Mouse (Mus musculus) hindbrain, embryonic 10.5 days (tissue): ENCODE measurements at regions not wholly inside any gene's neighbourhood (a gene's known extent, or its start where the extent isn't known, plus 50 kb on each side); places are given as distances from the start of the nearest gene placed in this dataset.

Experiments
- DNase-seq: peaks from one replicate; pipeline ENCODE4 v3.0.0-alpha.2; 2017; ENCODE audit warnings: low spot score
- H3K27ac ChIP-seq: fragments of 300-500 bp; sonication (generic); 2 replicates; pipeline ENCODE4 v1.5.1; 2016; ENCODE audit warnings: mild to moderate bottlenecking, moderate library complexity
- H3K27me3 ChIP-seq: fragments of 300-500 bp; sonication (generic); 2 replicates; pipeline ENCODE4 v1.6.1; 2016; ENCODE audit warnings: mild to moderate bottlenecking; ENCODE audit not compliant: poor library complexity, insufficient read depth, severe bottlenecking
- H3K36me3 ChIP-seq: fragments of 300-500 bp; sonication (generic); 2 replicates; pipeline ENCODE4 v1.6.1; 2016; ENCODE audit warnings: mild to moderate bottlenecking, moderate library complexity
- H3K4me1 ChIP-seq: fragments of 300-500 bp; sonication (generic); replicated peaks from 2 replicates; pipeline ENCODE4 v1.6.1; 2016; ENCODE audit warnings: mild to moderate bottlenecking
- H3K4me3 ChIP-seq: fragments of 300-500 bp; sonication (generic); 2 replicates; pipeline ENCODE4 v1.5.1; 2016; ENCODE audit warnings: mild to moderate bottlenecking, moderate library complexity
- H3K9me3 ChIP-seq: fragments of 300-500 bp; sonication (generic); 2 replicates; pipeline ENCODE4 v1.6.1; 2016; ENCODE audit warnings: mild to moderate bottlenecking, moderate library complexity
- WGBS: fragments of 180-500 bp; shearing (Covaris S2); methylation state at CpG from one replicate; pipeline ENCODE4 v1.1.7; 2016; 5-methylcytosine and 5-hydroxymethylcytosine counted together

DNA sequence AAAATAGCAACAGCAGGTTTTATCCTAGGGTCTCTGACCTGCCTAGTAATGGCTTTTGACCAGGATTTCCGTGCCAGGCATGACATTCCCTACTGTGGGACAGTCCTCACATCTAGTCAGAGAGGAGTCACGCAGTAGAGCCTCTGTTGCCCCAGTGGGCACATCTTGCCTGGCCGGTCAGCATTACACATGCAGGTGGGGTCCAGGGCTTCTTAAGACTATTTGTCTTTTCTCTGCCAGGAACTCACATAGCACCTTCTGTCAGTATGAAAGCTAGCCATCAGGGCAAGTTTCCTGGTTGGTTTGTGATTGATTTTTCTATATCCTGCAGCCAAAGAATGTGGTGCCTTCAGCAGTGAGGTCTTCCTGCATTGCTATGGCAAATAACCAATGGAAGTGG lies 155.0 kb downstream of the Pten start:
- Histone ChIP-seq H3K27me3 (peaks cover 5% of the 10 kb centered on the region), H3K27ac (no peak overlapping the region), H3K36me3 (no peaks in the 10 kb centered on the region), H3K9me3 (no peaks in the 10 kb centered on the region), H3K4me1 (peaks cover 26% of the 10 kb centered on the region), H3K4me3 (no peak overlapping the region)
- 92% methylated on average over 3 of the region's 3 CpGs for WGBS
- DNase-seq, result no peak

DNA sequence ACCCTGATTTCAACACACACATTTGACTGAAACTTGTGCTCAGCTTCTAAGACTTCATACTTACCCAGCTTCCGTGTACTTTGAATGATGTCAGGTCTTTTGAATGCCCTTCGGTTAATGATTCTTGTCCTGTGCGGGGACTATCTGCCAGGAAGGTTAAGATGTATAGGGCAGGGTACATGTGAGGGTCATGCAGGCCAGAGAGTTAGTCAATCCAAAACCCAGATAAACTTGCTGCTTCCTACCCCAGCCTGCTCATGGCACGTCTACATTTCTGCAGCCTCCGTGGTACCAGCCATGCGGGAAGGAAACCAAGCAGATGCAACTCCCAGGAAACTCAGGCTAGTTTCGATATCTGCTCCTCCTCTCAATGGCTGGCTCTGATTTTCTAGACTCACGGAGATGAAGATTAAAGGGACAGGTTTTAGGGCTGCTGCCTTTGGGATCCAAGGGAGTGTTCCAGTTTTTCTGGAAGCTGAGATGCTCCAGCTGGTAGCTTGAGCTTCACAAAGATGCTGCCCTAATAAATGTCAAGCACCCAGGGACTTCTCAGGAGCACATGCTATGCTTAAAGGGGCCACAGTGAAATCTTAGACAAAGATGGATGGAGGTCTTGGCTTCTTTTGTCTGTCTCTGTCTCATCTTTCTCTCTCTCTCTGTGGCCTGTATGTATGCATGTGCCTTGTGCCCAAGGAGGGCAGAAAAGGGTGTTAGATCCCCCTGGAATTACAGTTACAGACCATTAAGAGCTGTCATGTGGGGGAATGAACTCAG lies 159.4 kb downstream of the Pten start:
- Histone ChIP-seq H3K27ac (no peak overlapping the region), H3K4me3 (no peak overlapping the region), H3K9me3 (no peaks in the 10 kb centered on the region), H3K4me1 (peaks cover 5% of the 10 kb centered on the region), H3K27me3 (peaks cover 5% of the 10 kb centered on the region; the same call in 1 of the 2 replicates), H3K36me3 (no peaks in the 10 kb centered on the region)
- 93% methylated on average over 8 of the region's 8 CpGs for WGBS
- no peak for DNase-seq

DNA sequence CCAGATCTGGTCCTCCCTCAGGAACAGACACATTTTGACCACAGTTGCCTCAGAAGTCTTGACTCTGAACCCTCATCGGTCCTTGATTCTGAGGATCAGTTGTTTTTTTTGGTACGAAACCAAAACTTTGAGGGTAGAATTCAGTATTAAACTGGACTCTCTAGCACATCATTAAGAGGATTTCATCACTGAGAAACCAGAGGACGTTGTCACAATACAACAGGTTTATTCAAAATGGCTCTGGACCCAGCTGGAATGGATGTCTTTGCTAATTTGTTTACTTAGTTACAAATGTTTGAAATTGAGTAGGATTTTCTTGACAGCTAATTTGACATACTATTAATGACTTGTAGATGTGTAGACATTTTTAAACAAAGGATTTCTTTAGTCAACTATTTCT lies 163.7 kb downstream of the Pten start:
- H3K4me1 ChIP-seq, result no peaks in the 10 kb centered on the region; the same call in 1 of the 2 replicates
- no peaks in the 10 kb centered on the region for H3K36me3 ChIP-seq
- WGBS, result 89% methylated on average over 3 of the region's 3 CpGs
- H3K27ac ChIP-seq, result no peak overlapping the region
- no peak for DNase-seq
- no peak overlapping the region for H3K4me3 ChIP-seq
- no peaks in the 10 kb centered on the region for H3K27me3 ChIP-seq
- H3K9me3 ChIP-seq, result no peaks in the 10 kb centered on the region

- whole genome bisulfite sequencing, result 95% methylated on average over 3 of the region's 3 CpGs
- H3K4me1 ChIP-seq, result no peaks in the 10 kb centered on the region
- no peak for DNase-seq
Observed at GRCm38 (mm10) chr19:32923911-32924310, 166.6 kb downstream of the Pten start.

DNA sequence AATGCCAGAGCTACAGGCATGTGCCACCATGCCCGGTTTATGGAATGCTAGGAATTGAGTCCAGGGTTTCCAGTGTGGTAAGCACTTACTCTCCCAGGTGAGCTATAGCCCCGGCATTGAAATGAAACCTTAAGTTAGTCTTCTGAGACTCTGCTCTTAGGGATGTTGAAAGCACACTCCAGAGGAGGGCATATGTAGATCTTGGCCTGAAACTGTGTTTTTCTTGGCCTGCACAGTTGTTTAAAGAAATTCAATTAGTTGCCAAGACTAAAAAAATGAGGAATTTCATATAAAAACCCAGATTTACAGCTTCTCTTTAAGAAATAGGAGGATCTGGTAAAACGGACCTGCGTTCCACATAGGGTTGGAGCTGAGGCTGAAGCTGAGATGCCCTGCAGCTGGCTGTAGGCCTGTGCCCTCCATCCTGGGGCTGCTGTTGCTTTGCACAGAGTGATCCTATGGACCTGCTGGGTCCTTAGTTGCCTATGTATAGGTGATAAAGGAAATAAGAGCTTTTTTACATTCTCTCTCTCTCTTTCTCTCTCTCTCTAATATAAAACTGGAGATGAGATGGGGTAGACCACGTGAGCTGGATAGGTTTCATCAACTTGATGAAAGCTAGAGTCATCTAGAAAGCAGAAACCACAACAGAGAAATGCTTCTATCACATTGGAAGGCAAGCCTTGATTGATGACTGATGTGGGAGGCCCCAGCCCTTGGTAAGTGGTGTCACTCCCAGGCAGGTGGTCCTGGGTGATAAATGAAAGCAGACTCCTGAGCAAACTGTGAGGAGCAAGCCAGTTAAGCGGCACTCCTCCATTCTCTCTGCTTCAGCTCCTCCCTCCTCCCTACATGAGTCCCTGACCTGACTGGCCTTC lies 168.6 kb downstream of the Pten start:
- 78% methylated on average over 6 of the region's 6 CpGs for WGBS

More at GRCm38 (mm10) chr19:32923911-32924310, 166.6 kb downstream of the Pten start:
- H3K9me3 ChIP-seq, result no peaks in the 10 kb centered on the region
- no peaks in the 10 kb centered on the region for H3K36me3 ChIP-seq
- H3K4me3 ChIP-seq, result no peak overlapping the region
- H3K27ac ChIP-seq, result no peak overlapping the region
- no peaks in the 10 kb centered on the region for H3K27me3 ChIP-seq

GRCm38 (mm10) chr19:32926571-32926970 lies 169.3 kb downstream of the Pten start:
- Histone ChIP-seq H3K4me3 (no peak overlapping the region), H3K4me1 (no peaks in the 10 kb centered on the region), H3K9me3 (no peaks in the 10 kb centered on the region), H3K27me3 (no peaks in the 10 kb centered on the region), H3K36me3 (no peaks in the 10 kb centered on the region), H3K27ac (no peak overlapping the region)
- WGBS, result 82% methylated on average over 4 of the region's 4 CpGs
- DNase-seq, result no peak

More for the DNA sequence above, 168.6 kb downstream of the Pten start:
- H3K4me3 ChIP-seq, result no peak overlapping the region
- no peak overlapping the region for H3K27ac ChIP-seq
- H3K36me3 ChIP-seq, result no peaks in the 10 kb centered on the region
- no peaks in the 10 kb centered on the region for H3K9me3 ChIP-seq
- H3K4me1 ChIP-seq, result no peaks in the 10 kb centered on the region
- no peak for DNase-seq
- H3K27me3 ChIP-seq, result no peaks in the 10 kb centered on the region

GRCm38 (mm10) chr19:32933676-32934075 lies 176.4 kb downstream of the Pten start:
- no peak overlapping the region for H3K4me3 ChIP-seq
- H3K27me3 ChIP-seq, result no peaks in the 10 kb centered on the region
- H3K27ac ChIP-seq, result no peak overlapping the region
- no peak for DNase-seq
- WGBS, result 90% methylated on average over 5 of the region's 5 CpGs
- H3K36me3 ChIP-seq, result no peaks in the 10 kb centered on the region
- H3K9me3 ChIP-seq, result no peaks in the 10 kb centered on the region
- H3K4me1 ChIP-seq, result no peaks in the 10 kb centered on the region

DNA sequence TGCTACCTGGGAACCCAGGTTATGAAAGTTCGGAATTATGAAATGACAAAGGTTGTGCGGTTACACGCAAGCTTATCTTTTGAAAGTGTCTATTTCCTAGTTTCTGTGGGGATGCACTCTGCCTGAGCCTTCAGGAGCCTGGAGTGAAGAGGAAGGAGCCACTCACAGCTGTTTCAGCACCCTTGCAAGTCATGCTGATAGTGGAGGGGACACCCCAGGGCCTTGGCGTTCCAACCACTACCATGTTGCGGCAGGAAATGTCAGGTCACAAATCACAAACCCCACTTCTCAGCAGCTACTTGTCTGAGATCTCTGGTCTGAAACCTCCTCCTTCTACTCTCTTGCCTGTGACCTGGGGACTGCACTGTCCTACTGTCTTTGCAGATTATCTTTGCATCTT lies 178.3 kb downstream of the Pten start:
- no peaks in the 10 kb centered on the region for H3K9me3 ChIP-seq
- 92% methylated on average over 5 of the region's 5 CpGs for WGBS
- H3K27ac ChIP-seq, result no peak overlapping the region
- H3K27me3 ChIP-seq, result no peaks in the 10 kb centered on the region
- no peaks in the 10 kb centered on the region for H3K36me3 ChIP-seq
- no peaks in the 10 kb centered on the region for H3K4me1 ChIP-seq
- H3K4me3 ChIP-seq, result no peak overlapping the region
- DNase-seq, result no peak

- Histone ChIP-seq H3K4me3 (no peak overlapping the region), H3K4me1 (no peaks in the 10 kb centered on the region), H3K9me3 (no peaks in the 10 kb centered on the region), H3K36me3 (no peaks in the 10 kb centered on the region), H3K27me3 (no peaks in the 10 kb centered on the region), H3K27ac (no peak overlapping the region)
- no peak for DNase-seq
- 69% methylated on average over 6 of the region's 6 CpGs for WGBS
Observed at GRCm38 (mm10) chr19:32937591-32937990, 180.3 kb downstream of the Pten start.

DNA sequence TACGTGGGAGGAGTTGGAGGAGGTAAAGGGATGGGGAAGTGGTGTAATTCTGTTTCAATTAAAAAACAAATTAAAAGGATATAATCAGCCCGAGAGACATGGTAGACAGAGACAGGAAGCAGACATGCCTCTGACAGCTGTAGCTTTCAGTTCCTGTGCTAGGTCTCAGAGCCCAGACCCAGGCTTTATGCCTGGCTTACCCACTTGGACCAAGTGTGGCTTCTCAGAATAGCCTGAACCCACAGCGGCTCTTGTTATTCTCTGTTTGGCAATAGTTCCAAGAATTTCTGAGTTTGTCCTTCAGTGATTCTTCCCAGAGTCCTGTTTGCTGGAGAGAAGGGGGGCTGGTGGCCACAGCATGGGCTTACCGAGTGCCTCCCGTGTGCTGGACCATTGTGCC lies 182.4 kb downstream of the Pten start:
- Histone ChIP-seq H3K36me3 (no peaks in the 10 kb centered on the region), H3K9me3 (no peaks in the 10 kb centered on the region), H3K27me3 (no peaks in the 10 kb centered on the region), H3K27ac (no peak overlapping the region), H3K4me1 (no peaks in the 10 kb centered on the region), H3K4me3 (no peak overlapping the region)
- DNase-seq, result no peak
- WGBS, result 88% methylated on average over 5 of the region's 5 CpGs

GRCm38 (mm10) chr19:32940806-32941205 lies 183.5 kb downstream of the Pten start:
- 81% methylated on average over 6 of the region's 6 CpGs for WGBS
- Histone ChIP-seq H3K4me3 (no peak overlapping the region), H3K4me1 (no peaks in the 10 kb centered on the region), H3K36me3 (no peaks in the 10 kb centered on the region), H3K9me3 (no peaks in the 10 kb centered on the region), H3K27ac (no peak overlapping the region), H3K27me3 (no peaks in the 10 kb centered on the region)
- no peak for DNase-seq

- H3K9me3 ChIP-seq, result no peaks in the 10 kb centered on the region
- 91% methylated on average over 2 of the region's 2 CpGs for WGBS
Observed at GRCm38 (mm10) chr19:32943594-32944230, 186.4 kb downstream of the Pten start.

More at GRCm38 (mm10) chr19:32943594-32944230, 186.4 kb downstream of the Pten start:
- Histone ChIP-seq H3K27me3 (no peaks in the 10 kb centered on the region), H3K4me1 (no peaks in the 10 kb centered on the region), H3K4me3 (no peak overlapping the region), H3K36me3 (no peaks in the 10 kb centered on the region), H3K27ac (no peak overlapping the region)
- no peak for DNase-seq
